Mouse (Mus musculus): ENCODE results near the gene Platr17.
A peak's percentile ranks its signal among the peaks of the same experiment; 100 is the strongest.
"Not testable (repeated sequence)": the region's sequence is repeated elsewhere in the genome, so short reads cannot be mapped to it uniquely, and the experiment has no call there.

The Platr17 gene

GRCm38 (mm10) chr17:33904835-33905234, at the start of gene Platr17:
Gene Platr17, plus strand, starts transcription at chr17:33905135.
- DNase-seq = not testable (repeated sequence)

- DNase-seq = no peak
Observed at GRCm38 (mm10) chr17:33857816-33858215, 47.1 kb upstream of the Platr17 start.

GRCm38 (mm10) chr17:33865330-33866030, 39.5 kb upstream of the Platr17 start:
- peak; percentile 20 to 53 for DNase-seq

- not testable (repeated sequence) for DNase-seq
Observed at GRCm38 (mm10) chr17:33873537-33873936, 31.4 kb upstream of the Platr17 start, which contains the start of gene Gm7029. Gene Gm7029, plus strand, starts transcription at chr17:33873837.

GRCm38 (mm10) chr17:33874411-33874810, 30.5 kb upstream of the Platr17 start:
- no peak for DNase-seq

GRCm38 (mm10) chr17:33875797-33876196, 29.1 kb upstream of the Platr17 start:
- DNase-seq = not testable (repeated sequence)

- DNase-seq = not testable (repeated sequence)
Observed at GRCm38 (mm10) chr17:33884320-33884719, 20.6 kb upstream of the Platr17 start.

GRCm38 (mm10) chr17:33887802-33888201, 17.1 kb upstream of the Platr17 start:
- DNase-seq = not testable (repeated sequence)

GRCm38 (mm10) chr17:33888230-33888629, 16.7 kb upstream of the Platr17 start:
- not testable (repeated sequence) for DNase-seq

- not testable (repeated sequence) for DNase-seq
Observed at GRCm38 (mm10) chr17:33889941-33890532, 14.9 kb upstream of the Platr17 start.

GRCm38 (mm10) chr17:33890533-33891059, 14.3 kb upstream of the Platr17 start, which contains the start of gene Kifc1:
Gene Kifc1, minus strand, starts transcription at chr17:33890661.
- peak; percentile 95 to 99 for DNase-seq

GRCm38 (mm10) chr17:33891357-33891756, 13.6 kb upstream of the Platr17 start:
- DNase-seq = no peak

GRCm38 (mm10) chr17:33891892-33892291, 13.0 kb upstream of the Platr17 start:
- not testable (repeated sequence) for DNase-seq

- no peak for DNase-seq
Observed at GRCm38 (mm10) chr17:33892429-33892828, 12.5 kb upstream of the Platr17 start.

- not testable (repeated sequence) for DNase-seq
Observed at GRCm38 (mm10) chr17:33893011-33893410, 11.9 kb upstream of the Platr17 start.

- no peak for DNase-seq
Observed at GRCm38 (mm10) chr17:33897114-33897794, 7.7 kb upstream of the Platr17 start.

- DNase-seq = not testable (repeated sequence)
Observed at GRCm38 (mm10) chr17:33898193-33898592, 6.7 kb upstream of the Platr17 start.

- DNase-seq = no peak
Observed at GRCm38 (mm10) chr17:33899642-33900041, 5.3 kb upstream of the Platr17 start.

GRCm38 (mm10) chr17:33900281-33900988, 4.5 kb upstream of the Platr17 start:
- no peak for DNase-seq

GRCm38 (mm10) chr17:33900989-33901314, 4.0 kb upstream of the Platr17 start:
- DNase-seq = no peak

GRCm38 (mm10) chr17:33901653-33902052, 3.3 kb upstream of the Platr17 start:
- no peak for DNase-seq

GRCm38 (mm10) chr17:33902079-33902478, 2.9 kb upstream of the Platr17 start:
- DNase-seq = no peak

GRCm38 (mm10) chr17:33902491-33902890, 2.4 kb upstream of the Platr17 start:
- DNase-seq = no peak

Measured in spleen, adult 18-20 months (tissue).